Mouse (Mus musculus): ENCODE data around the gene Exoc2.

- no peak for TF ChIP-seq CTCF (IDR thresholded peaks at IDR 0.05; ENCODE audit: low read depth)
- TF ChIP-seq EP300 (IDR thresholded peaks at IDR 0.05; ENCODE audit: low read depth) = no peak
These were observed 49.6 kb downstream of the Exoc2 start for GRCm38 (mm10) chr13:30924269-30924668.
